Mouse (Mus musculus) megakaryocyte progenitor cell, adult 5-6 weeks (primary cell): ENCODE data around the gene Lrrc17. TPM values are rescaled to one million over a fixed set of nuclear protein-coding genes. Genes with fewer than 3 reads are reported as not detected.

Experiments used
- ATAC-seq: replicated peaks from 2 replicates; pipeline ENCODE4 v1.8.0; 2016; ENCODE audit warnings: mild to moderate bottlenecking, moderate TSS enrichment, inconsistent platforms; ENCODE audit not compliant: poor library complexity
- total RNA-seq, 2 experiments: library from RNA; stranded (forward) in 1 of 2; stranded (reverse) in 1 of 2; fragments of 157-497, 149-512 nt in 1 of 2; fragments of 200-1000 nt in 1 of 2; gene quantifications; 2 replicates each; pipeline versions ENCODE4 v1.2.3 to v1.2.4; 2015 to 2017

Gene Lrrc17
- total RNA-seq (2015) (not detected in 2 replicates), total RNA-seq (2017) (not detected in 2 replicates)

- no peak for ATAC-seq
Measured at GRCm38 (mm10) chr5:21543409-21544201, at the start of gene Lrrc17. TSS of gene Lrrc17 (plus strand) at chr5:21543559.

DNA sequence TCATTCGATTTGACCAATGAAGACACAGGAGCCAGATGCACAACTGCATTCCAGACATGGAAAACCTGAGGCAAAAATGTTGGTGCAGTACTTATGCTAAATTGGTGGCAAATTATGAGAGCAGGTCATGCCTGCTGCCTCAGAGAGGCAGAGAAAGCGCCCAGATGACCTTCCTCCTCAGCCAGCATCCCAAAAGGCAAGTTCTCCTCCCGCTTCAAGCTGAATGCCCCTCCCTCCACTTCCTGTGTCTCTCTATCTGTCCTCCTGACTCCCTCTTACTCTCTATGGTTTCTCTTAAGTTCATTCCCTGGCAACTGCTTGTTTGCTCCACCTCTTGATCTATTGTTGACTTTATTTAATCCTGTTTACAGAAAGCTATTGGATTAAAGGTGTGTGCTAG lies 48.6 kb upstream of the Lrrc17 start:
- no peak for ATAC-seq

DNA sequence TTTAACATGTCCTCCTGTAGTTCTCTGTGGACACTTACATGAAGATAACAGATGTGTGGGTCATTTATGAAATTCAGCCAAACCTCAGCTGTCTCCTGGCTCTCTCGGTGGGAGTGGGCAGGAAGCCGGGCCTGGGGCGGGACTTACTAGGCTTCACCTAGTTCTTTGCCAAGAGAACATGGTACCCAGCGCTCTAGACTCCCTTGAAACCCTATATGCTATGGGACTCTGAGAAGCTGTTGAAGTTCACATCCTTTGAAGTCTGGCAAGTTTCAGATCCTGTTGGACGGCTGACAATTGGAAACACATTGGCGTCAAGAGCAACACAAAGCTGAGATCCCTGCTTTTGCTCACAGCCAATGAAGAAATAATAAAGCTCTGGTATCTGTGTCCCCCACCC lies 47.0 kb upstream of the Lrrc17 start:
- ATAC-seq = no peak

- ATAC-seq = no peak
Measured at GRCm38 (mm10) chr5:21496881-21497280, 46.5 kb upstream of the Lrrc17 start.

DNA sequence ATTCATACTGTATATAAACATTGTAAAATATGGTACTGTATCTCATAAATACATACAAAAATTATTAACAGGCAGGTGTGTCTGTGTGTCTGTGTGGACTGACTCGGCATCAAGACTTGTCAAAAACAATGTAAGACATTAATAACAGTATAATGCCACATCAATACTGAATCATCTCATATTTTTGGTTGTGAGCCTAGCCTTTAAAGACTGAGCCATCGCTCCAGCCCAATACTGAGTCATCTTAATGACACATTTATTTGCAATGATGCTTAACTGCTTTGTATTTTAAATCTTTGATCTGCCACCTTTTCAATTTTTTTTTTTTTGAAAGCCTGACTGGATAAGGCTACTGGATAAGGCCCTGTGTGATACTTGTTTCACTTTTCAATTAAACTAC lies 44.9 kb upstream of the Lrrc17 start:
- ATAC-seq = no peak

GRCm38 (mm10) chr5:21498925-21499324 lies 44.4 kb upstream of the Lrrc17 start:
- no peak for ATAC-seq

- no peak for ATAC-seq
Measured at GRCm38 (mm10) chr5:21500133-21500532, 43.2 kb upstream of the Lrrc17 start.

GRCm38 (mm10) chr5:21500941-21501340 lies 42.4 kb upstream of the Lrrc17 start:
- no peak for ATAC-seq

GRCm38 (mm10) chr5:21502936-21503610 lies 40.3 kb upstream of the Lrrc17 start:
- no peak for ATAC-seq

- ATAC-seq = peak; percentile 54; the same call in 1 of the 2 replicates
Measured at GRCm38 (mm10) chr5:21505159-21505558, 38.2 kb upstream of the Lrrc17 start.

- ATAC-seq = no peak
Measured at GRCm38 (mm10) chr5:21506887-21507286, 36.5 kb upstream of the Lrrc17 start.

- peak; percentile 58 for ATAC-seq
Measured at GRCm38 (mm10) chr5:21509801-21510200, 33.6 kb upstream of the Lrrc17 start.

DNA sequence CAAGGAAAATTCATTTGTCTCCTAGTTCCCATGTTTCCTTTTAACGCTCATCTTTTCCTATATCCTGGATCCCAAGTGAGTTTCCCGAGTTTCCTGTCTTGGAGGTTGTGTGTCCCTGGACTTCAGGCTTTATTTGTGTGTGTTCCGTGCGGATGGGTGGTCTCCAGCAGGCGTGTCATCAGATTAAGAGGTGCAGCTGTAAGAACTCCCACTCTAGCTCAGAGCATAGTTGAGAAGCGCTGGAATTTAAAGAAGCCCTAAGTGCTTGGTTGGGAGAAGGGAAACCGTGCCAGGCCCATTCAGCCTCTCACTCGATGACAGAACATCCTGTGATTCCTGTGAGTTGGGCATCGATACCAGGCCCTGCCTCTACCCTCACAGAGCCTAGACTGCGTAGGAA lies 30.0 kb upstream of the Lrrc17 start:
- no peak for ATAC-seq

DNA sequence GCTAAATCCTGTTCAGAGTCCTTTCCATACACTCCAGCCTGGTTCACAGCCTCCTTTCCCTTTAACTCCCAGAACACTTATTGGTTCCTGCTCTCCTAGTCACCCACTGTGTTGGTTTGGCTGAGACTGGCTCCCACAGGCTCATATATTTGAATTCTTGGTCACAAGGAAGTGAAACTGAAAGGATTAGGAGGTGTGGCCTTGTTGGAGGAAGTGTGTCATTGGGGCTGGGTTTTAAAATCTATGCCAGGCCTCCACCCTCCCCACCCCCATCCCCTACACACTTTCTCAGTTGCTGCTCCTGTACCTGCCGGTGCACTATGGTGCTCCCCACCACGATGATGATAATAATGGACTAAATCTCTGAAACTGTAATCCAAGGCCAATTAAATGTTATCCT lies 25.8 kb upstream of the Lrrc17 start:
- peak; percentile 89 for ATAC-seq

DNA sequence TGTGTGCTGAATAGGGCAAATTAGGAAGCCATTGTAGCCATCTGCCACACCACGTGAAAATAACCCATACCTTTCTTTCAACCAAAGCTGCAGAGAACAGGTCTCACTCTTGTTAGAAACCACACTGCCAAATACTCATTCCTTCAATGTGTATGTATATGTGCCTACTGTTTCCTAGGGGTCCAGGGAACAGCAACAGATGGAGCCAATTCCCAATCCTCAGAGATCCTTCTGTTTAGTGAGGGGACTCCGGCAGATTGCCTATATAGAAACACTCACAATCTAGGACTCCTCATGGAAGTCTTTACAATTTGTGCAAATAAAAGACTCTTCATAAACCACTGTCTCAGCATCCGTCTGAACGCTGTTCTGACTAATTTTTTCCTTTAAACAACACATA lies 25.2 kb upstream of the Lrrc17 start:
- ATAC-seq = no peak

DNA sequence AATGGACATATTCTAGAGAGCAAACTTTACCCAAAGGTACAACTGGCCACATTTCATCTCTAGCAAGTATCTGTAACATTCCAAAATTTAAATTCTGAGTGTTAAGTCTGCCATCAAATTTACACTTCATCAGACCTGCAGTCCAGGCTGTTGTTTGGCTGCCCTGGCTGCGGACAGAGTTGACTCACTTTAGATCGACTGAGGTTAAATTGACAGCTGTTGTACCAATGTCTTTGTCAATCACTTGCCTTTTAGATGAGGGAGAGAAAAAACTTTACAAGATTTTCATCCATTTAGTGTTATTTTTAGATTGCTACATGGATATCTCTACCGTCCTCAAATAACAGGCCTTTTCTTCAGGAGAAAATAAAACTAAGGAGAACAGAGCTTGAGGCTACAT lies 24.2 kb upstream of the Lrrc17 start:
- no peak for ATAC-seq

DNA sequence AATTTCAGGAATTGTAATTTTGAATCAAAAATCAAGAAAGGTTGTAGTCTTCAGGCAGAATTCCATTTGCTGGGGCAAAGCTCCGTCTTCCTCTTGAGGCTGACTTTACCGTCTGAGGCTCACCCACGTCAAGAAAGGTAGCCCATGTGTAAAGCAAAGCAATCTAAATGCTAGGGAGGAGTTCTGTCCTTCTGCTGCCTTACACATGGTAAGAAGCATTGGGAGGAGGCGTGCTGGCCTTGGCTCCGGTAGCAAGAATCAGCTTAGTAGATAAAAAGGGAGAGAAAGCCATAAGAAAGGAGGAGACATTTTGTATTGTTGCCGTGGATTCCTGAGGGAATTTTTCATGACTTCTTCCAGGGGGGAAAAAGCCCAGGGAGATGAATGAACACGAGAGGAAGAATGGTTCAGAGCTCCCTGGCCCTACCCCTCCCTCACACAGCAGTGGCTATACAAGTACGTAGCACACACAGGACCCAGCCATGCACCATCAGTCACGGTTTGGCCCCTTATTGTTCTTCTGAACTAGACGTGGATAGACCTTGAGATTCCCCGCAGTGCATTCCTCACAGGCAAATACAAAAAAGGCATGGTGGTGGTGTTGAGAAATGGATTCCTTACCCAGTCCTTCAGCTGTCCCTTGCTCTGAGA lies 16.4 kb upstream of the Lrrc17 start:
- no peak for ATAC-seq

- 0 out of 2 replicates have a peak, but pooled peaks have one; percentile 21 for ATAC-seq
Measured at GRCm38 (mm10) chr5:21527488-21527911, 15.9 kb upstream of the Lrrc17 start.

- peak; percentile 83 for ATAC-seq
Measured at GRCm38 (mm10) chr5:21528068-21528842, 15.1 kb upstream of the Lrrc17 start.

GRCm38 (mm10) chr5:21529110-21529720 lies 14.1 kb upstream of the Lrrc17 start:
- ATAC-seq = peak; percentile 63

GRCm38 (mm10) chr5:21532126-21532525 lies 11.2 kb upstream of the Lrrc17 start:
- ATAC-seq = no peak
